Mouse (Mus musculus) gastrocnemius, postnatal 36 days (tissue): Measurements from ENCODE around the gene Npr3. TPM values are rescaled to one million over a fixed set of nuclear protein-coding genes. Genes with fewer than 3 reads are reported as not detected.

Experiments used
- DNase-seq, 2 experiments: peaks; one replicate each; pipeline ENCODE4 v3.0.0; 2022
- intact Hi-C: fragments of 180-260 bp; cut with DNase I; formaldehyde crosslinking; loops from one replicate; pipeline ENCODE4 v1.15.1; 2025
- long read RNA-seq, 2 experiments: library from polyadenylated mRNA; stranded (forward); transcript quantifications; one replicate each; pipeline ENCODE4 v2.0.0; 2021
- total RNA-seq, 2 experiments: library from RNA; stranded (reverse); gene quantifications; 2 replicates each; pipeline ENCODE4 v1.2.3; 2021

The Npr3 gene
- total RNA-seq = 10 to 100 TPM in 1 of 2 experiments, 1 to 10 TPM in 1; 4.8 to 14.5 TPM
- long read RNA-seq, experiment 1, full-length matches to known transcripts = 1 of 5 reads
- long read RNA-seq, experiment 1, partial matches to known transcripts = 0 of 5 reads
- long read RNA-seq, experiment 1, other reads (novel, unspliced or antisense) = 4 of 5 reads
- long read RNA-seq, experiment 2, partial matches to known transcripts = 0 of 3 reads
- long read RNA-seq, experiment 2, other reads (novel, unspliced or antisense) = 3 of 3 reads

GRCm38 (mm10) chr15:11906571-11907531 lies at the start of gene Npr3:
Npr3 (minus strand) TSS chr15:11907287.
- intact Hi-C loops = loop anchor here (5.0 to 10.0 kb wide), 3 partner anchors 55 to 500 kb away; no protein-coding TSS in a partner anchor
- DNase-seq = peak in 1 of 2 experiments; percentile 44

GRCm38 (mm10) chr15:11956129-11956528 lies 49.0 kb upstream of the Npr3 start:
- intact Hi-C loops = no loop called here
- DNase-seq = no peak

GRCm38 (mm10) chr15:11954190-11954589 lies 47.1 kb upstream of the Npr3 start:
- intact Hi-C loops = no loop called here
- DNase-seq = no peak

DNA sequence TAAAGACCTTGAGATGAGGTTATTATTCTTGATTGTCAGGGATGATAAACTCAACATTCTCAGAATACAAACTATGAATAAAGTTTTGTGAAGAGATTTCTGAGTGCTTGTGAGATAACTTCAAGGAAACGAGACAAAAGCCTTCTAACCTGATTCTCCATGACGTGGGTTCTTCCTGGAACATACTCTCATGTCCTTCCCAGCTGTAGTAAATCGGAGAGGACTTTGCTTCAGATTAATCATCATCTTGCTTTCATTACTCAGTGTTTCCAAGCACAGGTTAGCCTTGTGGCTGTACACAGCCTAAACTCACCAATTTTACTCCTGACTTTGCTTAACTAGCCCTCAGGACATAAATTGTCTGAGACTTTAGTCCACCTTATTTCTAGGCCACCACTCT lies 45.1 kb upstream of the Npr3 start:
- DNase-seq = no peak
- intact Hi-C loops = no loop called here

DNA sequence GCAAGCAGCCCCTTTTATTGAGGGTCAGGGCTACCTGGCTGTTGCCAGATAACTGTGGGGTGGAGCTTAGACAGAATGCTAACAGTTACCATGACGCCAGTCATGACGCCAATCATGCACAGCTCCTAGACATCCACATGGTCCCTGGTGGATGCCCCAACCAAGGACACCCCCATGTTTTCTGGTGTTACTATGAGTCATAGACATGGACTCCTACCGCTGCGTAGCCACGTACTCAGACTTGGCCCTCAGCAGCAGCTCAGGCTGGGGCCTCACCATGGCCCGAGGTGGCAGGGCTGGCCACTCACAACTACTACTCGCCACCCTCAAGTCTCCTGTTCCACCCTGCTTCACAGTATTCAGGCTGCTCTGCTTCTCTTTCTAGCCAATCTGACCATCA lies 44.1 kb upstream of the Npr3 start:
- intact Hi-C loops = no loop called here

GRCm38 (mm10) chr15:11950144-11950543 lies 43.1 kb upstream of the Npr3 start:
- intact Hi-C loops = no loop called here
- no peak for DNase-seq

More for the DNA sequence above, 44.1 kb upstream of the Npr3 start:
- no peak for DNase-seq

DNA sequence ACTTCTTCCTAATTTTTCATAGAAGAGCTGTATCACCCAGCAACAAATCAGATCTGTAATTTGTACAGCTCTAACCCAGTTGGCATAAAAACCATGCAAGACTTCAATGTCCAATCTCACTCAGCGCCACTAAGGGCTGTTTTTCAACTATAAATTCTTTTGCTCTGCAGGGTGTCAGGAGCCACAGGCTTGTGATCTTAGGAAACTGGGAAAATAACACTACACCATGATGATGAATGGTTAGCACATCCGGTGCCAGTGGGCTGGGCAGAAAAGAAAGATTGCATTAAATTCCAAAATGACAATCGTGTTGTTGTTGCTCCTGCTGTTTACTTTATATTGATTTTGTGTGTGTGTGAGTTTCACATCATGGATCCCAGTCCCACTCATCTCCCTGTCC lies 42.4 kb upstream of the Npr3 start:
- intact Hi-C loops = no loop called here
- DNase-seq = no peak

- intact Hi-C loops = no loop called here
- no peak for DNase-seq
These were observed 33.8 kb upstream of the Npr3 start for GRCm38 (mm10) chr15:11940855-11941254.

DNA sequence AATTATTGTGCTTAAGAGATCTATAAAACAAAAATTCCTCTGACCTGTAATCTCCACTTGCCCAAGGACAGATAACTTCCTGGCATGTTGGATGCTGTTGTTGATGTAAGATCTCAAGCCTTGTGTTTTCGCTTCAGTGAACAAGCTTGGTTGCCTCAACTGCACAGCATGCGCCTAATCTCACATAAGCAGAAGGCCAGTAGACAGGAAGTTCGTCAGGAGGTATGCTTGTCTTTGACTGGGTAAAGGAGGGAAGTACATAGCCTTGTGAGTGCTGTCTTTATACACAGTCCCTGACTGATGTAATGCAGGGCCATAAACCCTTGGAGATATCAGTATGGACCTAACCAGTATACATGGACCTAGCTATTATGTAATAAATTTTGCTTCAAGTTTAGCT lies 20.7 kb upstream of the Npr3 start:
- intact Hi-C loops = no loop called here
- DNase-seq = no peak

DNA sequence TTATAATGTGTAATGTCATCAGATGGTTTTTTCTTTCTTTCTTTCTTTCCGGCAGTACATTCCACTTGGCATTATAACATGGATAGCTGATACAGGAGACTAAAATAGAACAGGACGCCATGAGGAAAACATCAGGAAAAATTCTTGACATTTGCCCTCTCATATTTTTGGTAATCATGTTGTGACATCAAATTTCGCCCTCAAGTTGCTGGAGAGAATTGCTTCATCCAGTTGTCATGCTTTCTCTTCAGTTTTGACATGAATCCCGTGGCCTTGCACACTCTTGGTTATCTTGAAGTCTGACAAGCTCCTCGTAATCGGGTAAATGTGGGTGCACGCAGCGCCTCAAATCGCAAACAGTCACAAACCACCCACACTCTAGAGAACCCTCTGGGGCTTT lies 7.0 kb upstream of the Npr3 start:
- intact Hi-C loops = loop anchor here (5.0 kb wide), 1 partner anchor 162 kb away; no protein-coding TSS in a partner anchor
- DNase-seq = no peak

DNA sequence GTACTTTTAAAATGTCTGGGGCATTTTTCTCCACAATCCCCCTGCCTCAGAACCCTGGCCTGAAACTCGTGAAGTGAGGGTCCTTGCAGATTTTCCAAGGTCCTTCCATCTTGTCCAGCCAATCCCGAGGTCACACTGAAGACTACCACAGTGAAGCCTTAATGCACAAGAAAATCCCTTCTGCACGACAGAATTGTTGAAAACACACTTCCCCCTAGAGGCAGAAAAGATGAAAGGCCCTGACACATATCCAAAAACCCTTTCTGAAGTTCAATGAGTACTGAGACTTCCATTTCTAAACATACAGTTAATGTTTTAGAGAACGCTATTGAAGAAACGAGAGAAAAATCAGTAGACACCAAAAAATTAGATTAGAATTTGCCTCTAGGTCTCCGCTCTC lies 2.8 kb upstream of the Npr3 start:
- intact Hi-C loops = loop anchor here (5.0 to 10.0 kb wide), 4 partner anchors 52 to 503 kb away; no protein-coding TSS in a partner anchor
- no peak for DNase-seq

DNA sequence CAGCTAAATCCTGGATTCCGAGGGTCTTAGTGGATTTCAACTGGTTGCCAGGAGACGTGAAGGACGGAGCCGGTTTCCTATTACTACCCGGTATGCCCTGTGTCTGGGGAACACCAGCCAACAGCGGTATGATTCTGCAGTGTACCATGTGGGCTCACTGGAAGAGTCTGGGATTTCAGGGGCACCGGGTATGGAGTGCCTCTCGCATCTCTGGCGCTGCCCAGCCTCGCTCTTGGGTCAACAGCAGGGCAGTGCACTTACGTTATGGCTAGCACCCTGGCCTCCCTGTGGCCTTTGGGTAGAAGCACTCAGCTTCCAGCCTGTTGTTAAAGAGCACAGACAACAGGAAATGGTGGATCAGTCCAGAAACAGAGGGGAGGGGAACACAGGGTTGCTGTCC lies 1.1 kb upstream of the Npr3 start:
- DNase-seq = no peak
- intact Hi-C loops = loop anchor here (5.0 to 10.0 kb wide), 3 partner anchors 54 to 501 kb away; no protein-coding TSS in a partner anchor

- intact Hi-C loops = loop anchor here (5.0 to 10.0 kb wide), 3 partner anchors 56 to 499 kb away; no protein-coding TSS in a partner anchor
- peak in 1 of 2 experiments; percentile 16 for DNase-seq
These were observed 991 bp downstream of the Npr3 start for GRCm38 (mm10) chr15:11906021-11906570.

GRCm38 (mm10) chr15:11904848-11905672 lies 2.0 kb downstream of the Npr3 start:
- intact Hi-C loops = loop anchor here (5.0 to 10.0 kb wide), 3 partner anchors 57 to 498 kb away; no protein-coding TSS in a partner anchor
- DNase-seq = peak in 1 of 2 experiments; percentile 29

GRCm38 (mm10) chr15:11904043-11904847 lies 2.8 kb downstream of the Npr3 start:
- DNase-seq = no peak
- intact Hi-C loops = loop anchor here (10.0 kb wide), 1 partner anchor 319 kb away; no protein-coding TSS in a partner anchor

DNA sequence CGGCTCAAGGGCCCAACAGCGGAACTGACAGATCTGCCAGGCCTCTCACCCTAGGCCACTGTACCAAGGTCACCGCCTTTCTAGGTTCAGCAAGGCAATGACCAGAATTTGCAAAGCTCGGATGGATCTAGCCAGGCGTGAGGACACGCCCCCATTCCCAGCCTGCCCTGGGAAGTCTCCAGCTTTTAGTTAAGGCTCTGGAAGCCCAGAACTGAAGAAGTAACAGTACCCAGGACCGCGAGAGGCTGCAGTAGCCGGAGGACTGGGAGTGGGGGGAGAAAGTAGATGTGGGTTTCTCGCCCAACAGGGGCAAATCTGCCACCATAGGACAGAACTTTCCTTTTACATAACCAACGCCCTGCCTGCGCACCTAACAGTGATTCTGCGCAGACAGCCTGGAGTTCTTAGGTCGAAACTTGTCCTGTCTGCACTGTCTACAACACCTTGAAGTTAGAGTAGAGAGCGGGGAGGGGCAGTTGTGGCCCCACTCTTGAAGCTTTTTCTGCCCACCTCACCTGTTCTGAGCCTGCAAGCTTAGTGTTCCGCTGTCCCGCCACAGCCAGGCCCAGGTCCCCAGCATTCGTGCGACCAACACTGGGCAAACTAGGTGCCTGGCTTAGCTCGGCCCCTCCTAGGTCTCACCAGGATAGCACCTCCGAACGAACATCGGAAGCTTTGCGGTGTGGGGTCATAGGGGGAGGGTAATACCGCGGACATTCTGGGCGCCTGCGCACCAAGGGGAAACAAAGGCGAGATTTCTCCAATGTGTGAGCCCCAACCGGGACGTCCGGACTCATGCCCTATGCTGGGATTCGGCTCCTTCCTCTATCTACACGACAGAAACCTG lies 3.7 kb downstream of the Npr3 start:
- DNase-seq = no peak
- intact Hi-C loops = loop anchor here (10.0 kb wide), 1 partner anchor 319 kb away; no protein-coding TSS in a partner anchor

- DNase-seq = no peak
- intact Hi-C loops = no loop called here
These were observed 9.5 kb downstream of the Npr3 start for GRCm38 (mm10) chr15:11897617-11898016.

- no peak for DNase-seq
- intact Hi-C loops = no loop called here
These were observed 9.9 kb downstream of the Npr3 start for GRCm38 (mm10) chr15:11897162-11897561.
